Mouse (Mus musculus) C2C12 (cell line): Measurements from ENCODE around the gene Col15a1. TPM values are rescaled to one million over a fixed set of nuclear protein-coding genes. Genes with fewer than 3 reads are reported as not detected.

ENCODE experiments used
- H3K27me3 ChIP-seq: one replicate; pipeline ENCODE4 v1.6.1; 2011; ENCODE audit not compliant: control insufficient read depth, insufficient read depth, insufficient read length
- H3K36me3 ChIP-seq: one replicate; pipeline ENCODE4 v1.6.1; 2011; ENCODE audit not compliant: control insufficient read depth, insufficient read depth
- H3K4me3 ChIP-seq: one replicate; pipeline ENCODE4 v1.5.1; 2011; ENCODE audit warnings: mild to moderate bottlenecking, control low read depth; ENCODE audit not compliant: poor library complexity, insufficient read depth, severe bottlenecking
- H3K79me2 ChIP-seq: one replicate; pipeline ENCODE4 v1.6.1; 2011; ENCODE audit not compliant: control insufficient read depth, insufficient read depth
- H3K79me3 ChIP-seq: one replicate; pipeline ENCODE4 v1.6.1; 2011; ENCODE audit warnings: low read depth, control low read depth
- H3ac ChIP-seq: one replicate; pipeline ENCODE3; 2011; ENCODE audit warnings: low read depth; ENCODE audit not compliant: control insufficient read depth, insufficient read length
- CEBPB ChIP-seq: IDR thresholded peaks from one replicate; pipeline ENCODE4 v1.6.1; 2011; ENCODE audit warnings: low read depth, mild to moderate bottlenecking, control low read depth, moderate library complexity
- CTCF ChIP-seq: IDR thresholded peaks from one replicate; pipeline ENCODE4 v1.5.1; 2011; ENCODE audit not compliant: control insufficient read depth, insufficient read depth, insufficient read length
- FOSL1 ChIP-seq: IDR thresholded peaks from one replicate; pipeline ENCODE4 v1.8.0; 2011; ENCODE audit warnings: mild to moderate bottlenecking, low read length; ENCODE audit not compliant: poor library complexity, insufficient read depth, severe bottlenecking
- MAX ChIP-seq: IDR thresholded peaks from one replicate; pipeline ENCODE4 v1.6.1; 2011; ENCODE audit warnings: mild to moderate bottlenecking, control low read depth
- MYOD1 ChIP-seq: IDR thresholded peaks from one replicate; pipeline ENCODE4 v1.6.1; 2011; ENCODE audit warnings: low read depth; ENCODE audit not compliant: control insufficient read depth, insufficient read length
- MYOG ChIP-seq: IDR thresholded peaks from one replicate; pipeline ENCODE4 v1.6.1; 2011; ENCODE audit not compliant: control insufficient read depth, insufficient read length; ENCODE audit errors: extremely low read depth
- USF1 ChIP-seq: IDR thresholded peaks from one replicate; pipeline ENCODE4 v1.6.1; 2011; ENCODE audit warnings: low read depth, mild to moderate bottlenecking, control low read depth, moderate library complexity
- polyA plus RNA-seq: library from polyadenylated mRNA; unstranded; fragments of >200 nt; fragmentation: generic; extraction: Trizol; gene quantifications from one replicate; pipeline ENCODE4 v1.2.1, GENCODE M21; 2012; ENCODE audit warnings: missing spikeins

The Col15a1 gene
- polyA plus RNA-seq, 1 experiment, result 0.05 TPM

DNA sequence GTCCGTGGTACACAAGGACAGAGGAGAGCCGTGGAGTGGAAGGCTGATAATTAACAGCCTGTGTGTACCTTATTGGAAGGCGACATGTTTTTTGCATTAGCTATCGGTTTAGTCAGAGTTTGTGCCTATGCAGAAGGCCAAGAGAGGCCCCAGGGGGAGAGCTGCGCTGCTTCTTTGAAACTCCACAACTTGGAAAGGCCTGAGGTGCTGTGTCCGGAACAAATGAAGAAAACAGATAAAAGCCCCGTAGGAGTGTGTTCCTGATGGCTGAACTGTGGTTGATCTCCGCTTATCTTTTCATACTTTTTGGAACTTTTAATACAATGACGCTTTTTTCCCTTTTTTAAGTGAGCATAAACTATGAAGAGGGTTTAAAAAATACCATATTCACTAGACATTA, 76.9 kb downstream of the Col15a1 start:
- H3K4me3 ChIP-seq, result no peak overlapping the region
- no peaks in the 10 kb centered on the region for H3K36me3 ChIP-seq
- H3K79me3 ChIP-seq, result no peaks in the 10 kb centered on the region
- TF ChIP-seq MYOG (no peak), CTCF (no peak), MYOD1 (no peak), FOSL1 (no peak), MAX (no peak), USF1 (no peak), CEBPB (no peak)
- H3K79me2 ChIP-seq, result no peaks in the 10 kb centered on the region
- no peak overlapping the region for H3ac ChIP-seq
- peaks cover 43% of the 10 kb centered on the region for H3K27me3 ChIP-seq

DNA sequence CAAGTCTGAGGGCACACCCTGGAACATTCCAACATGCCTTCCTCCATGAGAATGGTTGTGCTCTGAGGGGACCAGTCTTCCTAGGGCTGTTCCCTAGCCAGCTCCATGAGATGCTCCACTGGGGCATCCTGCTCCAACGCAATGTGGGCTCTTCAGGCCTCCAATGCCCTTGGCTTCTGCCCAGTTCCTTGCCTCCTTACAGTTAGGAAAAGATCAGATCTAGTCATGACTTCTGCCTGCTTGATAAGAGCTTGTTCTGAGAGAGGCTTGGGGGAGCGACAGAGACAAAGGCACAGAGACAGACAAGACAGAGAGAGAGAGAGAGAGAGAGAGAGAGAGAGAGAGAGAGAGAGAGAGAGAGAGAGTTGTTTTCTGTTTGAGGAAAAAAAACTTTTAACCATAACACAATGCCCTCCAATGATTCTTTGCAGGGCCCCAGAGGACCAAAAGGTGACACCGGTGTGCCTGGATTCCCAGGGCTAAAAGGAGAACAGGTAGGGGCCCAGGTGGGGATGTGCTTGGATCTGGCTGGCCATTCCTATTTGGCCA, 78.7 kb downstream of the Col15a1 start:
- Histone ChIP-seq H3K27me3 (peaks cover 38% of the 10 kb centered on the region), H3ac (no peak overlapping the region), H3K79me2 (no peaks in the 10 kb centered on the region), H3K4me3 (no peak overlapping the region), H3K36me3 (no peaks in the 10 kb centered on the region), H3K79me3 (no peaks in the 10 kb centered on the region)
- no peak for TF ChIP-seq CEBPB
- TF ChIP-seq USF1, result no peak

DNA sequence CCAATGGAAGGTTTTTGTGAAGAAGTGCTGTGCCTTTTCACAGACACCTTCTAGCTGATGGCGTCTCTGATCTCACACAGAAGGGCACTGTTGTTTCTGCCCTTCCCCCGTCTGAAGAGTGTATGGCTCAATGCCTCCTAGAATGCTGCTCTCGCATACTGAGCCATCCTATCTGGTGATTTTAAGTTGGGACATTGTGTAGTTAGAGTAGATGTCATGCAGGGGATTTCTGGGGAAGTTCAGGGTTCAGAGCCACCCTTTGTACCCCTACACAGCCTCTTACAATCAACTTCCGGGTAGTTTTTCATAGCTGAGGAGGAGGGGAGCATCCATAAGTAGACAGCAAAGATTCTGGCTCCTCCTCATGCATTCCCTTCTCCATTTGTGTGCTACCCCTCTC, 79.5 kb downstream of the Col15a1 start:
- no peaks in the 10 kb centered on the region for H3K79me3 ChIP-seq
- H3K4me3 ChIP-seq, result no peak overlapping the region
- peaks cover 35% of the 10 kb centered on the region for H3K27me3 ChIP-seq
- no peaks in the 10 kb centered on the region for H3K36me3 ChIP-seq
- TF ChIP-seq FOSL1 (no peak), MYOD1 (no peak), MYOG (no peak), CEBPB (no peak), MAX (no peak), CTCF (no peak), USF1 (no peak)
- no peak overlapping the region for H3ac ChIP-seq
- H3K79me2 ChIP-seq, result no peaks in the 10 kb centered on the region

DNA sequence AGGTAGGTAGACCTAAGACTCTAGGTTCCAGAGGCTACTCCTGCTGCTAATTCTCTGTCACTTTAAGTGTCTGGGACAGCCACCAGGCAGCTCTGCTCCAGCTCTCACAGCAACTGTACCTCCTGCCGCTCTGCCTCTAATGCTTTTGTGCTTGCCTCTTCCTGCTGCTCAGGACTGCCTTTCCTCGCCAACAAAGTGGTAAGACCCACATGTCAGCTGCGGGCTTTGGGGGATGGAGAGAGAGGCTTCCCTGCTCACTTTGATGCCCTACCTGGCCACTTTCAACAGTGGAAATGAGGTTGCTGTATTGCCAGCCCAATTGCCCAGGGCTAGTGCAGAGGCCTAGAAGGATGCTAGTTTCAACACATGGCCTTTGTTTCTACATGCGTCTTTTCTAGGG, 80.3 kb downstream of the Col15a1 start:
- Histone ChIP-seq H3K27me3 (peaks cover 33% of the 10 kb centered on the region), H3K4me3 (no peak overlapping the region), H3ac (no peak overlapping the region), H3K79me2 (no peaks in the 10 kb centered on the region), H3K36me3 (no peaks in the 10 kb centered on the region), H3K79me3 (no peaks in the 10 kb centered on the region)
- TF ChIP-seq USF1 (no peak), CEBPB (no peak)

DNA sequence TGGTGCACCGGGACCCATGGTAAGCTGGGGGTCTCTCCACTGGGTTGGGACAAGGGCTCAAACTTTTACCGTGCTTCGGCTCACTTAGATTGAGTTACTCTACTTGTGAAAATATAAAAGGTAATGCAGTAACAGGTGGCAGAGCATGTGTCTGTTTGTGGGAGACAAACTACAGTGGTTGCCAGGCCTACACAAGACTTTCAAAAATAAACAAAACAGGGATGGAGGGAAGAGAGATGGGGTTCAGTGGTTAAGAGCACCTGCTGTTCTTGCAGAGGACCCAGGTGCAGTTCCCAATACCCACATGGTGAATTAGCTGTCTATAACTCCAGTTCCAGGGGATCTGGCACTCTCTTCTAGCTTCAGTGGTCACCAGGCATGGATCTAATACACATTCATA, 81.6 kb downstream of the Col15a1 start:
- H3K27me3 ChIP-seq, result peaks cover 23% of the 10 kb centered on the region
- no peaks in the 10 kb centered on the region for H3K79me2 ChIP-seq
- no peak for TF ChIP-seq CTCF
- no peak for TF ChIP-seq FOSL1
- TF ChIP-seq MYOG, result no peak
- no peak for TF ChIP-seq MYOD1
- TF ChIP-seq USF1, result no peak
- TF ChIP-seq MAX, result no peak
- TF ChIP-seq CEBPB, result no peak
- H3K4me3 ChIP-seq, result no peak overlapping the region
- no peak overlapping the region for H3ac ChIP-seq
- no peaks in the 10 kb centered on the region for H3K79me3 ChIP-seq
- H3K36me3 ChIP-seq, result no peaks in the 10 kb centered on the region

DNA sequence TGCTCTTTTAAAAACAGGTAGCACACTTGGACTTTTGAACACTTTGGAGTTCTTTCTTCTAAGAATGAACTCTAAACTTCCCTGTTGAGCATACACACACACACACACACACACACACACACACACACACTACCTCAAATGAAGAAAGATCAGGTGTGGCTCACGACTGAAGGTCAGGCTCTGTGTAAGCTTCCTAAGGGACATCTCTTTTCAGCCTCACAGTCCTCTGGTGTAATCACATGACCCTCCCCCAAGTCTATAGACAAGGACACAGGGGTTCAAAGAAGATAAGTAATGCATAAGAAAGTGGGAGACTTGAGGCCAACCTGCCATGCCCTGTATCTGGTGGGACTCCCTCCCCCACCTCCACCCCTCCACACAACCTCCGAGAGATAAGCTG, 82.5 kb downstream of the Col15a1 start:
- no peak for TF ChIP-seq FOSL1
- no peak for TF ChIP-seq CTCF
- no peak for TF ChIP-seq MYOD1
- TF ChIP-seq MAX, result no peak
- TF ChIP-seq MYOG, result no peak
- TF ChIP-seq CEBPB, result no peak
- no peak for TF ChIP-seq USF1
- Histone ChIP-seq H3K27me3 (peaks cover 20% of the 10 kb centered on the region), H3K79me2 (no peaks in the 10 kb centered on the region), H3K36me3 (no peaks in the 10 kb centered on the region), H3K79me3 (no peaks in the 10 kb centered on the region), H3ac (no peak overlapping the region), H3K4me3 (no peak overlapping the region)
